Mouse (Mus musculus): ENCODE measurements around the gene Snrpd2. TPM values are rescaled to one million over a fixed set of nuclear protein-coding genes. Genes with fewer than 3 reads are reported as not detected.

Gene Snrpd2
- total RNA-seq, 4 experiments from 2014 or later, result 50.6 to 59.4 (median 57.3) TPM

GRCm38 (mm10) chr7:19178035-19178434 lies 28.5 kb downstream of the Snrpd2 start:
- DNase-seq (ENCODE audit: low spot score in 2 of 2), result no peak

- peak; percentile 43 to 54 for DNase-seq (ENCODE audit: low spot score in 2 of 2)
These were observed 29.0 kb downstream of the Snrpd2 start for GRCm38 (mm10) chr7:19178443-19179092.

GRCm38 (mm10) chr7:19179173-19179572 lies 29.7 kb downstream of the Snrpd2 start:
- peak in 1 of 2 experiments; percentile 59 for DNase-seq (ENCODE audit: low spot score in 2 of 2)

- no peak for DNase-seq (ENCODE audit: low spot score in 2 of 2)
These were observed 30.4 kb downstream of the Snrpd2 start for GRCm38 (mm10) chr7:19179936-19180335.

GRCm38 (mm10) chr7:19180862-19181429 lies 31.4 kb downstream of the Snrpd2 start:
- DNase-seq (ENCODE audit: low spot score in 2 of 2), result no peak

GRCm38 (mm10) chr7:19184250-19184649 lies 34.7 kb downstream of the Snrpd2 start:
- no peak for DNase-seq (ENCODE audit: low spot score in 2 of 2)

- DNase-seq (ENCODE audit: low spot score in 2 of 2), result no peak
These were observed 35.2 kb downstream of the Snrpd2 start for GRCm38 (mm10) chr7:19184758-19185157.

GRCm38 (mm10) chr7:19194676-19195075 lies 45.2 kb downstream of the Snrpd2 start:
- DNase-seq (ENCODE audit: low spot score in 2 of 2), result no peak

- no peak for DNase-seq (ENCODE audit: low spot score in 2 of 2)
These were observed 47.2 kb downstream of the Snrpd2 start for GRCm38 (mm10) chr7:19196676-19197075.

GRCm38 (mm10) chr7:19197985-19198384 lies 48.5 kb downstream of the Snrpd2 start:
- DNase-seq (ENCODE audit: low spot score in 2 of 2), result no peak

GRCm38 (mm10) chr7:19201660-19202059 lies 52.1 kb downstream of the Snrpd2 start:
- DNase-seq (ENCODE audit: low spot score in 2 of 2), result no peak

- DNase-seq (ENCODE audit: low spot score in 2 of 2), result no peak
These were observed 52.7 kb downstream of the Snrpd2 start for GRCm38 (mm10) chr7:19202065-19202850.

Small RNA genes within 50 kb of the gene (microRNA-seq; reads per million reads assigned to microRNA genes)
- gene Mir330, result 107 reads per million, percentile 51 among the genes with 10 or more reads in this experiment

Other genes starting within 250 kb of the Snrpd2 start
- 1 to 10 TPM; 4.0 to 5.6 (median 4.7) TPM for gene Ccdc61, start 239.3 kb upstream of the Snrpd2 start, total RNA-seq (2022)
- gene Nova2, start 223.8 kb upstream of the Snrpd2 start, total RNA-seq (2022), result 1 to 10 TPM in 1 of 4 experiments, under 1 TPM in 3; 0.63 to 1.4 (median 0.97) TPM
- gene Nanos2, start 162.3 kb upstream of the Snrpd2 start, total RNA-seq (2022), result not detected
- gene Mypop, start 158.5 kb upstream of the Snrpd2 start, total RNA-seq (2022), result 10 to 100 TPM in 2 of 4 experiments, 1 to 10 TPM in 2; 8.0 to 10.6 (median 9.9) TPM
- 10 to 100 TPM; 19.3 to 20.7 (median 19.7) TPM for gene Irf2bp1, start 145.7 kb upstream of the Snrpd2 start, total RNA-seq (2022)
- not detected for gene Foxa3, start 126.2 kb upstream of the Snrpd2 start, total RNA-seq (2022)
- gene Sympk, start 125.3 kb upstream of the Snrpd2 start, total RNA-seq (2022), result 10 to 100 TPM; 70.2 to 93.3 (median 83.6) TPM
- gene Rsph6a, start 95.0 kb upstream of the Snrpd2 start, total RNA-seq (2022), result not detected
- 10 to 100 TPM; 34.9 to 41.8 (median 39.9) TPM for gene Dmwd, start 73.5 kb upstream of the Snrpd2 start, total RNA-seq (2022)
- 100 to 1,000 TPM; 235 to 255 (median 240) TPM for gene Dmpk, start 65.9 kb upstream of the Snrpd2 start, total RNA-seq (2022)
- 1 to 10 TPM; 1.5 to 2.0 (median 1.7) TPM for gene Six5, start 55.1 kb upstream of the Snrpd2 start, total RNA-seq (2022)
- gene Gm4969, start 31.4 kb upstream of the Snrpd2 start, total RNA-seq (2022), result not detected
- 1 to 10 TPM; 2.2 to 2.9 (median 2.3) TPM for gene Fbxo46, start 29.9 kb upstream of the Snrpd2 start, total RNA-seq (2022)
- gene Qpctl, start 431 bp upstream of the Snrpd2 start, total RNA-seq (2022), result 1 to 10 TPM; 1.6 to 2.3 (median 1.9) TPM
- under 1 TPM in 1 of 4 experiments, not detected in 3; 0.13 TPM for gene Gipr, start 16.4 kb downstream of the Snrpd2 start, total RNA-seq (2022)
- 10 to 100 TPM; 10.9 to 15.9 (median 12.9) TPM for gene Eml2, start 26.7 kb downstream of the Snrpd2 start, total RNA-seq (2022)
- gene Gpr4, start 62.8 kb downstream of the Snrpd2 start, total RNA-seq (2022), result 1 to 10 TPM in 3 of 4 experiments, under 1 TPM in 1; 0.72 to 1.7 (median 1.2) TPM
- gene Opa3, start 78.6 kb downstream of the Snrpd2 start, total RNA-seq (2022), result 10 to 100 TPM; 36.1 to 52.8 (median 43.3) TPM
- 10 to 100 TPM in 3 of 4 experiments, 1 to 10 TPM in 1; 7.1 to 19.7 (median 15.0) TPM for gene Vasp, start 122.1 kb downstream of the Snrpd2 start, total RNA-seq (2022)
- gene Ppm1n, start 130.3 kb downstream of the Snrpd2 start, total RNA-seq (2022), result under 1 TPM in 2 of 4 experiments, not detected in 2; 0.40 to 0.80 TPM
- 1,000 to 10,000 TPM; 1,093 to 1,223 (median 1,133) TPM for gene Rtn2, start 132.9 kb downstream of the Snrpd2 start, total RNA-seq (2022)
- gene Fosb, start 160.3 kb downstream of the Snrpd2 start, total RNA-seq (2022), result under 1 TPM; 0.16 to 0.86 (median 0.30) TPM
- 10 to 100 TPM; 27.1 to 33.7 (median 28.7) TPM for gene Ercc1, start 195.1 kb downstream of the Snrpd2 start, total RNA-seq (2022)
- gene Cd3eap, start 209.8 kb downstream of the Snrpd2 start, total RNA-seq (2022), result 10 to 100 TPM in 3 of 4 experiments, 1 to 10 TPM in 1; 8.9 to 13.9 (median 11.2) TPM
- 1 to 10 TPM; 2.8 to 6.3 (median 4.1) TPM for gene Ppp1r13l, start 210.0 kb downstream of the Snrpd2 start, total RNA-seq (2022)
- gene Ercc2, start 232.3 kb downstream of the Snrpd2 start, total RNA-seq (2022), result 10 to 100 TPM in 2 of 4 experiments, 1 to 10 TPM in 2; 7.5 to 14.9 (median 10.4) TPM

Data from gastrocnemius, adult 8-10 months (tissue).